Mouse (Mus musculus) neural tube, embryonic 14.5 days (tissue): ENCODE measurements around the gene Slc35d2. TPM values are rescaled to one million over a fixed set of nuclear protein-coding genes. Genes with fewer than 3 reads are reported as not detected.

Experiments
- ATAC-seq: fragments of 200-750 bp; cut with Nextera tagmentation; 2 replicates; pipeline ENCODE4 v1.8.0; 2017; ENCODE audit warnings: low read depth, mild to moderate bottlenecking, moderate TSS enrichment, moderate library complexity
- H3K27ac ChIP-seq: fragments of 300-500 bp; sonication (generic); 2 replicates; pipeline ENCODE4 v1.5.1; 2014; ENCODE audit warnings: low read depth, mild to moderate bottlenecking, control low read depth, low read length, moderate library complexity, mixed read lengths
- H3K27me3 ChIP-seq: fragments of 300-500 bp; sonication (generic); 2 replicates; pipeline ENCODE4 v1.6.1; 2014; ENCODE audit warnings: low read length; ENCODE audit not compliant: control insufficient read depth, insufficient read depth
- H3K36me3 ChIP-seq: fragments of 300-500 bp; sonication (generic); 2 replicates; pipeline ENCODE4 v1.6.1; 2014; ENCODE audit warnings: low read length, mixed read lengths; ENCODE audit not compliant: control insufficient read depth, insufficient read depth
- H3K4me1 ChIP-seq: fragments of 300-500 bp; sonication (generic); 2 replicates; pipeline ENCODE4 v1.6.1; 2014; ENCODE audit warnings: low read length; ENCODE audit not compliant: control insufficient read depth, insufficient read depth
- H3K4me2 ChIP-seq: fragments of 300-500 bp; sonication (generic); 2 replicates; pipeline ENCODE4 v1.6.1; 2014; ENCODE audit warnings: mild to moderate bottlenecking, low read depth, low read length, control low read depth
- H3K4me3 ChIP-seq: fragments of 300-500 bp; sonication (generic); 2 replicates; pipeline ENCODE4 v1.5.1; 2014; ENCODE audit warnings: low read depth, low read length, control low read depth, mixed read lengths
- H3K9ac ChIP-seq: fragments of 300-500 bp; sonication (generic); replicated peaks from 2 replicates; pipeline ENCODE4 v1.6.1; 2014; ENCODE audit warnings: low read depth, mild to moderate bottlenecking, control low read depth, low read length, mixed read lengths
- H3K9me3 ChIP-seq: fragments of 300-500 bp; sonication (generic); 2 replicates; pipeline ENCODE4 v1.6.1; 2016; ENCODE audit warnings: low read length; ENCODE audit not compliant: control insufficient read depth
- WGBS: fragments of 180-500 bp; shearing (Covaris S2); extraction: QIAGEN DNeasy Blood & Tissue Kit; methylation state at CpG from one replicate; pipeline ENCODE4 v1.1.7; 2014; 5-methylcytosine and 5-hydroxymethylcytosine counted together
- polyA plus RNA-seq: library from polyadenylated mRNA; unstranded; fragments of >200 nt; fragmentation: Nextera tagmentation; extraction: Ambion mirVana; gene quantifications from 2 replicates; pipeline ENCODE4 v1.2.1, GENCODE M21; 2014

The Slc35d2 gene
- polyA plus RNA-seq, result 0.92 and 1.6 TPM in 2 replicates

GRCm38 (mm10) chr13:64128858-64129615, at the start of gene Slc35d2:
Slc35d2 (minus strand) TSS chr13:64129368.
- no peaks in the 10 kb centered on the region for H3K36me3 ChIP-seq
- H3K4me3 ChIP-seq, result peak within 1 kb of the TSS; percentile 48
- H3K4me2 ChIP-seq, result peak within 1 kb of the TSS; percentile 75
- WGBS, result 9% methylated on average over 44 of the region's 44 CpGs
- no peaks in the 10 kb centered on the region for H3K9me3 ChIP-seq
- H3K4me1 ChIP-seq, result 0 out of 2 replicates have a peak, but pooled peaks cover 3% of the 10 kb centered on the region
- no peaks in the 10 kb centered on the region for H3K27me3 ChIP-seq
- H3K9ac ChIP-seq, result peak within 1 kb of the TSS; percentile 48
- H3K27ac ChIP-seq, result no peak within 1 kb of the TSS
- ATAC-seq, result peak; percentile 85

DNA sequence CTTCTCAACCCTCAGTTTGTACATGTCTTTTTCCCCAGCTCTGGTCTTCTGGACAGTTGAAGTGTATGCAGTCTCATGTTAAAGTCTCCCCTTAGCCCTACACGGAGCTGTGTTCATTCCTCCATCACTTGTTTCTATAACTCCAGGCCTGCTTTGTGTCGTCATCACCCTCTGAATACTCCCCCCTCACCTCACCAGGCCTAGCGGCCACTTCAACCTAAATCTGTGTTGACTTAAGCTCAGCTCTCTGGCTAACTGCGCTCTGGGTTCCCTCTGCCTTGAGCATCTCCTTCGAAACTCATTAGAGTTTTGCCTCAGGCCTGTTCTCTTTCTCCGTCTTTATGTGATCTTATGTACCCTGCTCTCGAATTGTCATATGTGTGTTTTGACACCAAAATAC, 48.8 kb upstream of the Slc35d2 start:
- H3K9me3 ChIP-seq, result no peaks in the 10 kb centered on the region
- H3K4me2 ChIP-seq, result no peak overlapping the region
- ATAC-seq, result no peak
- no peak overlapping the region for H3K9ac ChIP-seq
- no peaks in the 10 kb centered on the region for H3K4me1 ChIP-seq
- no peak overlapping the region for H3K4me3 ChIP-seq
- H3K27me3 ChIP-seq, result no peaks in the 10 kb centered on the region
- 88% methylated on average over 7 of the region's 7 CpGs for WGBS
- peaks cover 16% of the 10 kb centered on the region for H3K36me3 ChIP-seq
- H3K27ac ChIP-seq, result no peak overlapping the region

DNA sequence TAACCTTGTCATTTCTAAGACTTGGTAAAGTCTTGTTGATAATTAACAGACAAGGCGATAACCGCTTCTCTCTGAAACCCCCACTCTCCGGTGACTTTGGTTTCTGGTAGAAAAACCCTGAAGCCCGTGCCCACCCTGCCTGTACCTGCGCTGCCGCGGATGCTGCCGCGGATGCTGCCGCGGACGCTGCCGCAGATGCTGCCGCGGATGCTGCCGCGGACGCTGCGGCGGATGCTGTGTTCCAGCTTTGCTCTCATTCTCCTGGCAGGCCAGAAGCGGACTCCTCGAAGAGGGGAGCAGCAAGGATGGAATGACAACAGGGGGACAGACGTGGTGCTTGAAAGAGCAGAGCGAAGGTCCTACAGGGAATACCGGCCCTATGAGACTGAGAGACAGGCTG, 40.6 kb upstream of the Slc35d2 start:
- 97% methylated on average over 25 of the region's 25 CpGs for WGBS
- Histone ChIP-seq H3K4me1 (no peaks in the 10 kb centered on the region), H3K9me3 (peaks cover 40% of the 10 kb centered on the region), H3K36me3 (peaks cover 20% of the 10 kb centered on the region; the same call in 1 of the 2 replicates), H3K4me2 (no peak overlapping the region), H3K27ac (no peak overlapping the region), H3K4me3 (no peak overlapping the region), H3K9ac (no peak overlapping the region), H3K27me3 (no peaks in the 10 kb centered on the region)
- no peak for ATAC-seq

GRCm38 (mm10) chr13:64163147-64163715, 34.1 kb upstream of the Slc35d2 start:
- H3K9me3 ChIP-seq, result peaks cover 7% of the 10 kb centered on the region
- H3K4me2 ChIP-seq, result peak overlapping the region; percentile 100

GRCm38 (mm10) chr13:64162626-64163025, 33.5 kb upstream of the Slc35d2 start:
- WGBS, result 2% methylated on average over 14 of the region's 14 CpGs
- peaks cover 5% of the 10 kb centered on the region; the same call in 1 of the 2 replicates for H3K9me3 ChIP-seq
- no peak overlapping the region for H3K27ac ChIP-seq

More at GRCm38 (mm10) chr13:64163147-64163715, 34.1 kb upstream of the Slc35d2 start:
- ATAC-seq, result no peak
- WGBS, result 28% methylated on average over 13 of the region's 13 CpGs
- Histone ChIP-seq H3K36me3 (no peaks in the 10 kb centered on the region), H3K9ac (peak overlapping the region; percentile 86), H3K4me1 (peaks cover 5% of the 10 kb centered on the region; the same call in 1 of the 2 replicates), H3K27ac (no peak overlapping the region), H3K27me3 (no peaks in the 10 kb centered on the region), H3K4me3 (peak overlapping the region; percentile 80)

GRCm38 (mm10) chr13:64161916-64162611, 32.9 kb upstream of the Slc35d2 start:
- H3K36me3 ChIP-seq, result no peaks in the 10 kb centered on the region
- peak overlapping the region; percentile 86 for H3K9ac ChIP-seq
- peak overlapping the region; percentile 100 for H3K4me2 ChIP-seq
- no peaks in the 10 kb centered on the region for H3K27me3 ChIP-seq
- H3K9me3 ChIP-seq, result peaks cover 2% of the 10 kb centered on the region; the same call in 1 of the 2 replicates
- no peak; the same call in 1 of the 2 replicates for ATAC-seq
- peak overlapping the region; percentile 88 for H3K27ac ChIP-seq
- peak overlapping the region; percentile 80 for H3K4me3 ChIP-seq
- H3K4me1 ChIP-seq, result peaks cover 5% of the 10 kb centered on the region; the same call in 1 of the 2 replicates
- WGBS, result under 1% methylated on average over 70 of the region's 71 CpGs

More at GRCm38 (mm10) chr13:64162626-64163025, 33.5 kb upstream of the Slc35d2 start:
- peaks cover 5% of the 10 kb centered on the region; the same call in 1 of the 2 replicates for H3K4me1 ChIP-seq
- peak overlapping the region; percentile 80 for H3K4me3 ChIP-seq
- no peaks in the 10 kb centered on the region for H3K27me3 ChIP-seq
- no peaks in the 10 kb centered on the region for H3K36me3 ChIP-seq
- H3K9ac ChIP-seq, result peak overlapping the region; percentile 86
- H3K4me2 ChIP-seq, result peak overlapping the region; percentile 100
- ATAC-seq, result peak; percentile 0; the same call in 1 of the 2 replicates

- Histone ChIP-seq H3K36me3 (no peaks in the 10 kb centered on the region), H3K4me1 (peaks cover 5% of the 10 kb centered on the region; the same call in 1 of the 2 replicates), H3K9me3 (no peaks in the 10 kb centered on the region), H3K4me2 (peak within 1 kb of the TSS; percentile 100), H3K27me3 (no peaks in the 10 kb centered on the region), H3K9ac (peak within 1 kb of the TSS; percentile 86), H3K4me3 (peak within 1 kb of the TSS; percentile 80), H3K27ac (peak within 1 kb of the TSS; percentile 88)
- ATAC-seq, result peak; percentile 98
- 0% methylated on average over 23 of the region's 31 CpGs for WGBS
Measured at GRCm38 (mm10) chr13:64161548-64161915, 32.4 kb upstream of the Slc35d2 start, which contains the start of gene Habp4. Habp4 (plus strand) TSS chr13:64161824.

GRCm38 (mm10) chr13:64156966-64157365, 27.8 kb upstream of the Slc35d2 start:
- Histone ChIP-seq H3K36me3 (no peaks in the 10 kb centered on the region), H3K9ac (no peak overlapping the region), H3K4me2 (no peak overlapping the region), H3K4me3 (no peak overlapping the region), H3K27me3 (no peaks in the 10 kb centered on the region), H3K9me3 (no peaks in the 10 kb centered on the region), H3K27ac (no peak overlapping the region), H3K4me1 (no peaks in the 10 kb centered on the region)
- ATAC-seq, result no peak
